Mouse (Mus musculus): ENCODE results near the gene Hist1h4d. TPM values are rescaled to one million over a fixed set of nuclear protein-coding genes. Genes with fewer than 3 reads are reported as not detected.
"Not testable (repeated sequence)": the region's sequence is repeated elsewhere in the genome, so short reads cannot be mapped to it uniquely, and the experiment has no call there.

The Hist1h4d gene
- polyA plus RNA-seq, 1 experiment from 2014 or later: 126 TPM

- H3K27me3 ChIP-seq (ENCODE audit: control insufficient read depth, insufficient read depth, low read depth, low read length): no peaks in the 10 kb centered on the region
- peak overlapping the region; percentile 68 for H3K4me3 ChIP-seq (ENCODE audit: low read depth, low read length)
- H3K9ac ChIP-seq (ENCODE audit: low read depth, low read length): peak overlapping the region; percentile 52
- H3K27ac ChIP-seq (ENCODE audit: low read length): peak overlapping the region; percentile 99
- no peaks in the 10 kb centered on the region for H3K9me3 ChIP-seq (replicated peaks; ENCODE audit: control insufficient read depth, low read length)
- ATAC-seq (ENCODE audit: low read depth): no peak
- 60% methylated on average over 3 of the region's 3 CpGs for WGBS (ENCODE audit: insufficient replicate concordance)
- no peaks in the 10 kb centered on the region for H3K36me3 ChIP-seq (ENCODE audit: control insufficient read depth, insufficient read depth)
- peak overlapping the region; percentile 82 for H3K4me2 ChIP-seq (ENCODE audit: low read depth, low read length)
- peaks cover 23% of the 10 kb centered on the region for H3K4me1 ChIP-seq (ENCODE audit: control insufficient read depth, low read depth, low read length)
Observed at GRCm38 (mm10) chr13:23556906-23557305, 24.5 kb upstream of the Hist1h4d start.

- WGBS (ENCODE audit: insufficient replicate concordance): 28% methylated on average over 2 of the region's 2 CpGs
- H3K9me3 ChIP-seq (replicated peaks; ENCODE audit: control insufficient read depth, low read length); H3K27me3 ChIP-seq (ENCODE audit: control insufficient read depth, insufficient read depth, low read depth, low read length); ATAC-seq (ENCODE audit: low read depth); H3K36me3 ChIP-seq (ENCODE audit: control insufficient read depth, insufficient read depth): not testable (repeated sequence)
- Histone ChIP-seq H3K4me3 (ENCODE audit: low read depth, low read length) (peak overlapping the region; percentile 46), H3K4me2 (ENCODE audit: low read depth, low read length) (peak overlapping the region; percentile 57), H3K4me1 (ENCODE audit: control insufficient read depth, low read depth, low read length) (peaks cover 30% of the 10 kb centered on the region), H3K9ac (ENCODE audit: low read depth, low read length) (peak overlapping the region; percentile 54), H3K27ac (ENCODE audit: low read length) (peak overlapping the region; percentile 81)
Observed at GRCm38 (mm10) chr13:23560699-23561098, 20.7 kb upstream of the Hist1h4d start.

- Histone ChIP-seq H3K4me2 (ENCODE audit: low read depth, low read length) (peak overlapping the region; percentile 81), H3K27ac (ENCODE audit: low read length) (peak overlapping the region; percentile 98), H3K4me1 (ENCODE audit: control insufficient read depth, low read depth, low read length) (peaks cover 30% of the 10 kb centered on the region), H3K4me3 (ENCODE audit: low read depth, low read length) (peak overlapping the region; percentile 60)
- WGBS (ENCODE audit: insufficient replicate concordance): 0% methylated on average over 2 of the region's 5 CpGs
- H3K36me3 ChIP-seq (ENCODE audit: control insufficient read depth, insufficient read depth); H3K9ac ChIP-seq (ENCODE audit: low read depth, low read length); H3K27me3 ChIP-seq (ENCODE audit: control insufficient read depth, insufficient read depth, low read depth, low read length); ATAC-seq (ENCODE audit: low read depth); H3K9me3 ChIP-seq (replicated peaks; ENCODE audit: control insufficient read depth, low read length): not testable (repeated sequence)
Observed at GRCm38 (mm10) chr13:23561531-23561882, 19.9 kb upstream of the Hist1h4d start.

GRCm38 (mm10) chr13:23561883-23562659, 19.3 kb upstream of the Hist1h4d start, which contains the start of gene Hist1h3e:
Hist1h3e (minus strand) TSS chr13:23562369.
- under 1% methylated on average over 42 of the region's 67 CpGs for WGBS (ENCODE audit: insufficient replicate concordance)
- ATAC-seq (ENCODE audit: low read depth): peak; percentile 93
- H3K9me3 ChIP-seq (replicated peaks; ENCODE audit: control insufficient read depth, low read length); H3K27me3 ChIP-seq (ENCODE audit: control insufficient read depth, insufficient read depth, low read depth, low read length); H3K36me3 ChIP-seq (ENCODE audit: control insufficient read depth, insufficient read depth): not testable (repeated sequence)
- Histone ChIP-seq H3K4me1 (ENCODE audit: control insufficient read depth, low read depth, low read length) (peaks cover 27% of the 10 kb centered on the region), H3K4me2 (ENCODE audit: low read depth, low read length) (peak within 1 kb of the TSS; percentile 81), H3K9ac (ENCODE audit: low read depth, low read length) (peak within 1 kb of the TSS; percentile 71), H3K27ac (ENCODE audit: low read length) (peak within 1 kb of the TSS; percentile 98), H3K4me3 (ENCODE audit: low read depth, low read length) (peak within 1 kb of the TSS; percentile 60)

- Histone ChIP-seq H3K4me1 (ENCODE audit: control insufficient read depth, low read depth, low read length) (peaks cover 27% of the 10 kb centered on the region), H3K27me3 (ENCODE audit: control insufficient read depth, insufficient read depth, low read depth, low read length) (no peaks in the 10 kb centered on the region), H3K4me2 (ENCODE audit: low read depth, low read length) (peak overlapping the region; percentile 81), H3K27ac (ENCODE audit: low read length) (peak overlapping the region; percentile 98), H3K9ac (ENCODE audit: low read depth, low read length) (peak overlapping the region; percentile 71), H3K4me3 (ENCODE audit: low read depth, low read length) (peak overlapping the region; percentile 60), H3K9me3 (replicated peaks; ENCODE audit: control insufficient read depth, low read length) (no peaks in the 10 kb centered on the region), H3K36me3 (ENCODE audit: control insufficient read depth, insufficient read depth) (no peaks in the 10 kb centered on the region)
- 2% methylated on average over 18 of the region's 18 CpGs for WGBS (ENCODE audit: insufficient replicate concordance)
- no peak for ATAC-seq (ENCODE audit: low read depth)
Observed at GRCm38 (mm10) chr13:23562699-23563462, 18.5 kb upstream of the Hist1h4d start.

GRCm38 (mm10) chr13:23564482-23564881, 16.9 kb upstream of the Hist1h4d start:
- Histone ChIP-seq H3K27me3 (ENCODE audit: control insufficient read depth, insufficient read depth, low read depth, low read length) (no peaks in the 10 kb centered on the region), H3K27ac (ENCODE audit: low read length) (no peak overlapping the region), H3K4me1 (ENCODE audit: control insufficient read depth, low read depth, low read length) (peaks cover 28% of the 10 kb centered on the region), H3K36me3 (ENCODE audit: control insufficient read depth, insufficient read depth) (no peaks in the 10 kb centered on the region), H3K4me2 (ENCODE audit: low read depth, low read length) (no peak overlapping the region), H3K4me3 (ENCODE audit: low read depth, low read length) (no peak overlapping the region), H3K9me3 (replicated peaks; ENCODE audit: control insufficient read depth, low read length) (no peaks in the 10 kb centered on the region), H3K9ac (ENCODE audit: low read depth, low read length) (no peak overlapping the region)
- no peak for ATAC-seq (ENCODE audit: low read depth)
- 81% methylated on average over 2 of the region's 2 CpGs for WGBS (ENCODE audit: insufficient replicate concordance)

- peak overlapping the region; percentile 70 for H3K9ac ChIP-seq (ENCODE audit: low read depth, low read length)
- H3K27ac ChIP-seq (ENCODE audit: low read length): peak overlapping the region; percentile 98
- H3K4me2 ChIP-seq (ENCODE audit: low read depth, low read length): peak overlapping the region; percentile 65
- H3K4me1 ChIP-seq (ENCODE audit: control insufficient read depth, low read depth, low read length): peaks cover 10% of the 10 kb centered on the region
- not testable (repeated sequence) for H3K9me3 ChIP-seq (replicated peaks; ENCODE audit: control insufficient read depth, low read length); ATAC-seq (ENCODE audit: low read depth); H3K36me3 ChIP-seq (ENCODE audit: control insufficient read depth, insufficient read depth); H3K27me3 ChIP-seq (ENCODE audit: control insufficient read depth, insufficient read depth, low read depth, low read length)
- WGBS (ENCODE audit: insufficient replicate concordance): 2% methylated on average over 18 of the region's 41 CpGs
- H3K4me3 ChIP-seq (ENCODE audit: low read depth, low read length): peak overlapping the region; percentile 63
Observed at GRCm38 (mm10) chr13:23570261-23571021, 11.0 kb upstream of the Hist1h4d start.

- Histone ChIP-seq H3K9me3 (replicated peaks; ENCODE audit: control insufficient read depth, low read length) (no peaks in the 10 kb centered on the region), H3K4me1 (ENCODE audit: control insufficient read depth, low read depth, low read length) (peaks cover 7% of the 10 kb centered on the region), H3K4me2 (ENCODE audit: low read depth, low read length) (peak within 1 kb of the TSS; percentile 79), H3K27me3 (ENCODE audit: control insufficient read depth, insufficient read depth, low read depth, low read length) (no peaks in the 10 kb centered on the region), H3K9ac (ENCODE audit: low read depth, low read length) (peak within 1 kb of the TSS; percentile 73), H3K4me3 (ENCODE audit: low read depth, low read length) (peak within 1 kb of the TSS; percentile 63), H3K27ac (ENCODE audit: low read length) (peak within 1 kb of the TSS; percentile 98), H3K36me3 (ENCODE audit: control insufficient read depth, insufficient read depth) (no peaks in the 10 kb centered on the region)
- under 1% methylated on average over 18 of the region's 18 CpGs for WGBS (ENCODE audit: insufficient replicate concordance)
- ATAC-seq (ENCODE audit: low read depth): peak; percentile 75
Observed at GRCm38 (mm10) chr13:23571022-23571503, 10.3 kb upstream of the Hist1h4d start, which contains the start of the genes Hist1h2ae and Hist1h2bg. Hist1h2ae (minus strand) TSS chr13:23571220. Hist1h2bg (plus strand) TSS chr13:23571396.

Data from liver, embryonic 16.5 days (tissue).